Mouse (Mus musculus) limb, embryonic 12.5 days (tissue): ENCODE results near the gene Arhgef10l. TPM values are rescaled to one million over a fixed set of nuclear protein-coding genes. Genes with fewer than 3 reads are reported as not detected.
A peak's percentile ranks its signal among the peaks of the same experiment; 100 is the strongest.

Experiments used
- ATAC-seq: fragments of 200-750 bp; cut with Nextera tagmentation; 2 replicates; pipeline ENCODE4 v1.8.0; 2017; ENCODE audit warnings: low read depth, moderate TSS enrichment; ENCODE audit not compliant: insufficient number of reproducible peaks, insufficient read depth, low FRiP score, low TSS enrichment
- H3K27ac ChIP-seq: fragments of 300-500 bp; sonication (generic); 2 replicates; pipeline ENCODE4 v1.5.1; 2016; ENCODE audit warnings: mild to moderate bottlenecking, moderate library complexity
- H3K27me3 ChIP-seq: fragments of 300-500 bp; sonication (generic); 2 replicates; pipeline ENCODE4 v1.6.1; 2016; ENCODE audit warnings: mild to moderate bottlenecking, moderate library complexity
- H3K36me3 ChIP-seq: fragments of 300-500 bp; sonication (generic); 2 replicates; pipeline ENCODE4 v1.6.1; 2016; ENCODE audit warnings: mild to moderate bottlenecking, moderate library complexity
- H3K4me1 ChIP-seq: fragments of 300-500 bp; sonication (generic); replicated peaks from 2 replicates; pipeline ENCODE4 v1.6.1; 2016
- H3K4me2 ChIP-seq: fragments of 300-500 bp; sonication (generic); 2 replicates; pipeline ENCODE4 v1.6.1; 2016; ENCODE audit warnings: mild to moderate bottlenecking, moderate library complexity
- H3K4me3 ChIP-seq: fragments of 300-500 bp; sonication (generic); replicated peaks from 2 replicates; pipeline ENCODE4 v1.5.1; 2016; ENCODE audit warnings: mild to moderate bottlenecking
- H3K9ac ChIP-seq: fragments of 300-500 bp; sonication (generic); replicated peaks from 2 replicates; pipeline ENCODE4 v1.6.1; 2016; ENCODE audit warnings: mild to moderate bottlenecking, moderate library complexity
- H3K9me3 ChIP-seq: fragments of 300-500 bp; sonication (generic); 2 replicates; pipeline ENCODE4 v1.6.1; 2016; ENCODE audit warnings: mild to moderate bottlenecking, moderate library complexity
- WGBS: fragments of 180-500 bp; shearing (Covaris S2); methylation state at CpG from one replicate; pipeline ENCODE4 v1.1.7; 2016; 5-methylcytosine and 5-hydroxymethylcytosine counted together
- polyA plus RNA-seq: library from polyadenylated mRNA; unstranded; fragments of >200 nt; fragmentation: Nextera tagmentation; extraction: Ambion mirVana; gene quantifications from 2 replicates; pipeline ENCODE4 v1.2.1, GENCODE M21; 2016

The Arhgef10l gene
- polyA plus RNA-seq, 1 experiment from 2014 or later, result 20.0 TPM

DNA sequence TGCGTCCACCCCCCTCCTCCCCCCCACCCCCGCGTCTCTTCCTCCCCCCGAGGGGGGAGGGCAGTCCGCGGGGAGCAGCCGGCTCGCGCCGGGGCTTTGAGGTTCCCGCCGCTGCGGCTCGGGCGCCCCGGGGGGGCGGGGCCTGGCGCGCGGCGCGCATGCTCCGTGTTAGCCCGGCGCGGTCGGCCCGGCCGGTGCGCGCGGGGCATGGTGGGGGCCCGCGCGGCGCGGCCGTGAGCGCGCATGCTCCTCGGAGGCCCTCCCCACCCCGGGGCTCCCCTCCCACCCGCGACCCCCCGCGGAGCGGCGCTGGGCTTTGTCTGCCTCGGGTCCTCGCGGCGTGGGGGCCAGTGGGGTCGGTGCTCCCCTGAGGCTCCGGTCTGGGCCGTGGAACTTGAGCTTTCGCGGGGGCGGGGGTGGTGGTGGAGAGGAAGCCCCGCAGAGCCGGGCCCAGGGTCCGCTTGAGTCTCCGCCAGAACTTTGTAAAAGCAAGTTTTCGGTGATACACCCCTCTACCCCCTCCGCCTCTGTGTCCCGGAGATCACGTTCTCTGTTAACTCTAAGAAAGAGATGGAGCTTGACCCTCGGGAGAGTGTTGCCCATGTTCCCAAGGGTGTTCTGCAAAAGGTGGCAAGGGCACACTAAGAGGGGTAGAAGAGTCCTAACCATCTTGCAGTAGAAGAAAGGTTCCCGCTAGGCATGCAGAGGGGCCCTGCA is 37.0 kb upstream of the Arhgef10l start:
- WGBS, result 1% methylated on average over 29 of the region's 68 CpGs
- Histone ChIP-seq H3K27ac (peak overlapping the region; percentile 100), H3K4me3 (peak overlapping the region; percentile 95), H3K36me3 (peaks cover 39% of the 10 kb centered on the region), H3K4me1 (peaks cover 56% of the 10 kb centered on the region), H3K4me2 (peak overlapping the region; percentile 89), H3K9me3 (no peaks in the 10 kb centered on the region), H3K27me3 (peaks cover 5% of the 10 kb centered on the region), H3K9ac (peak overlapping the region; percentile 99)
- peak; percentile 58; the same call in 1 of the 2 replicates for ATAC-seq

DNA sequence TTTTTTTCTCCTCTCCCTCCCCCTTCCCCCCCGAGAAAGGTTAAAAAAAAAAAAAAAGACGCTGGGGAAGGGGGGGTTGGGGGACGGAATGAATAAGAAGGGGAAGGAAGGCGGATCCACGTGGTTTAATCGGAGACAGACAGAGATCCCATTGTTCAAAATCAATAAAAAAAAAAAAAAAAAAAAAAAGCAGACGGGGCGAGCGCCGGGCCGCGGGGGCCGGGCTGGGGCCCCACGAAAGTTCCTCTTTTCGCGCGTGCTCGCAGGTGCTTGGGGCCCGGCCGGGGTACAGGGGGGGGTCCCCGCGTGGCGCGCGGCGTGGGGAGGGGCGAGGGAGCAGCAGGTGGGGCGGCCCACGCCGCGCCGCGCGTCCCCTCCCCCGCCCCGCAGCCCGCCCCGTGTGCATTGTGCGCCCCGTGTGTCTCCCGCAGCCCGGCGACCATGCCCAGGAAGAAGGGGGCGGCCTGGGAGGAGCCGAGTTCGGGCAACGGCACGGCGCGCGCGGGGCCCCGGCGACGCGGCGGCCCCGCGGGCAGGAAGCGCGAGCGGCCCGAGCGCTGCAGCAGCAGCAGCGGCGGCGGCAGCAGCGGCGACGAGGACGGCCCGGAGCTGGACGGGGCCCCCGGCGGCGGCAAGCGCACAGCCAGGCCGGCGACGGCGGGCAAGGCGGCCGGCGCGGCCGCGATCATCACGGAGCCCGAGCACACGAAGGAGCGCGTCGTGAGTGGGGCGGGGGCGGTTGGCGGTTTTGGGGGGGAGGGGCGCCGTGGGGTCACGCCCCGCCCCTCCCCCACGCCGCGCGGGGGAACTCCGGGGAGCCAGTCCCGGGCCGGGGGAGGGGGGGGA is 36.1 kb upstream of the Arhgef10l start:
- ATAC-seq, result no peak; the same call in 1 of the 2 replicates
- peaks cover 5% of the 10 kb centered on the region for H3K27me3 ChIP-seq
- peak overlapping the region; percentile 99 for H3K9ac ChIP-seq
- H3K4me1 ChIP-seq, result peaks cover 51% of the 10 kb centered on the region
- peak overlapping the region; percentile 89 for H3K4me2 ChIP-seq
- H3K4me3 ChIP-seq, result peak overlapping the region; percentile 95
- H3K27ac ChIP-seq, result peak overlapping the region; percentile 100
- WGBS, result under 1% methylated on average over 62 of the region's 107 CpGs
- H3K36me3 ChIP-seq, result peaks cover 31% of the 10 kb centered on the region
- no peaks in the 10 kb centered on the region for H3K9me3 ChIP-seq

DNA sequence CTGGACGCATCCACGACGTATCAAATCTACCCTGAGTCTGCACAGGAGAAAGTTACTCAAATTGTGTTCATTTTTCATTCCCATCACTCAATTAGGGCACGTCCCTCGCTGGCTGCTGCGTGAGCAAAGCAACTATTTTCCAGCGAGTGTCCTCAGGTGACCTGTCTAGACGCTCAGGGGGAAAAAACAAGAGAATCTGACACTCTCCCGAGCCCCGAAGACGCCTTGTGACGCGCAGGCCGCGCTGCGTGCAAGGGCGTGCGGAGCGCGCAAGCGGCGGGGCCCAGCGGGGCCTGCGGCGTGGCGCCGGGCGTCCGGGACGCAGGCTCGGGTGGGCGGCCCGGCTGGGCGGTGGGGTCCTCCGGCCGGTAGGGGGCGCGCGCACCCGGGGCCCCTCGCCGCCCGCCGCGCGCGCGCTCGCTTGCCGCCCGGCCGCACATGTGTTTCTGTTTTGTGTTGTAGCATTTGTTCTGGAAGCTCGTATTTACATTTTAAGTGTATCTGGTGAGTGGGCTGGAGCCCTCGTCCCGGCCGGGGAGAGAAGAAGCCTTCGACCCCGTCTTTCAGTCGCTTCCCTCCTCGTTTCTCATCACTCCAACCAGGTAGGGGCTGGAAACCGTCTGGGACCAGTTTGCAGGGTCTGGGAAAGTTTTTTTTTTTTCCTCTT is 35.4 kb upstream of the Arhgef10l start:
- Histone ChIP-seq H3K4me1 (peaks cover 46% of the 10 kb centered on the region), H3K4me2 (peak overlapping the region; percentile 89), H3K27me3 (peaks cover 5% of the 10 kb centered on the region), H3K9ac (peak overlapping the region; percentile 99), H3K9me3 (no peaks in the 10 kb centered on the region), H3K36me3 (peaks cover 23% of the 10 kb centered on the region), H3K4me3 (peak overlapping the region; percentile 95), H3K27ac (peak overlapping the region; percentile 100)
- ATAC-seq, result peak; percentile 64; the same call in 1 of the 2 replicates
- under 1% methylated on average over 60 of the region's 61 CpGs for WGBS

DNA sequence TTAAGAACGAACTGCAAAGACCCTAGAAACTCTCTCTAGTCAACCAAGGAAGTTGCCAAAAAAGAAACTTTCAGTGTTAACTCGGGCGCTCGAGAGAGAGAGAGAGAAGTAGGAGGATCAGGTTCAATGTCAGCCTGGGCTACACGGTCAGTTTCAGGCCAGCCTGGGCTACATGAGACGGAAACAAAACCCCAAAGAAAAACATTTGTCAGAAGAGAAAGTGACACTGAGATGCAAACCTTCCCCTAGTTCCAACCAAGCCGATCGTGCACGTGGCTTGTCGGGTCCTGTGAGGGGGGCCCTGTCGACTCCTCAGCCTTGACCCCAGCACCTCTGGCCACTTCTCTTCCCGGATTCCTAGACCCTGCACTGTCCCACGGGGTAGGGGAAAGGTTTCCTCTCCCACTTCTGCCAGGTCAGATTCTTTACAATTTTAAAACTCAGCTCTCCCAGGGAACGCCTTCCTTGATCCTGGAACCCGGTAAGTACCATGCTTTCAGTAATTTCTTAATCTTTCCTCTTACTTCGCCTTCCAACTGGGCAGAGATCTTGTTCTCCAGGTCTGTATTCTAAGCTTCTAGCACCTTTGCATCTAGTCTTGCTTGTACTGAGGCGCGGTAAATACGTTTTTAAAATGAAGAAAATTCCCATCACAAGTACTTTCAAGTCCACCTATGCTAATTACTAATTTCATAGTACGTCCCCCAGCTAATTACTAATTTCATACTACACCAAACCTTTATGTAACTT is 34.6 kb upstream of the Arhgef10l start, which contains the start of gene Rcc2:
Gene Rcc2, plus strand, starts transcription at position 273 of the 750 bp plus-strand sequence.
- peaks cover 38% of the 10 kb centered on the region for H3K4me1 ChIP-seq
- 6% methylated on average over 20 of the region's 20 CpGs for whole genome bisulfite sequencing
- H3K9ac ChIP-seq, result peak within 1 kb of the TSS; percentile 99
- H3K4me2 ChIP-seq, result peak within 1 kb of the TSS; percentile 89
- no peak for ATAC-seq
- H3K9me3 ChIP-seq, result no peaks in the 10 kb centered on the region
- peaks cover 16% of the 10 kb centered on the region for H3K36me3 ChIP-seq
- H3K27ac ChIP-seq, result peak within 1 kb of the TSS; percentile 100
- H3K27me3 ChIP-seq, result peaks cover 5% of the 10 kb centered on the region
- H3K4me3 ChIP-seq, result peak within 1 kb of the TSS; percentile 95

DNA sequence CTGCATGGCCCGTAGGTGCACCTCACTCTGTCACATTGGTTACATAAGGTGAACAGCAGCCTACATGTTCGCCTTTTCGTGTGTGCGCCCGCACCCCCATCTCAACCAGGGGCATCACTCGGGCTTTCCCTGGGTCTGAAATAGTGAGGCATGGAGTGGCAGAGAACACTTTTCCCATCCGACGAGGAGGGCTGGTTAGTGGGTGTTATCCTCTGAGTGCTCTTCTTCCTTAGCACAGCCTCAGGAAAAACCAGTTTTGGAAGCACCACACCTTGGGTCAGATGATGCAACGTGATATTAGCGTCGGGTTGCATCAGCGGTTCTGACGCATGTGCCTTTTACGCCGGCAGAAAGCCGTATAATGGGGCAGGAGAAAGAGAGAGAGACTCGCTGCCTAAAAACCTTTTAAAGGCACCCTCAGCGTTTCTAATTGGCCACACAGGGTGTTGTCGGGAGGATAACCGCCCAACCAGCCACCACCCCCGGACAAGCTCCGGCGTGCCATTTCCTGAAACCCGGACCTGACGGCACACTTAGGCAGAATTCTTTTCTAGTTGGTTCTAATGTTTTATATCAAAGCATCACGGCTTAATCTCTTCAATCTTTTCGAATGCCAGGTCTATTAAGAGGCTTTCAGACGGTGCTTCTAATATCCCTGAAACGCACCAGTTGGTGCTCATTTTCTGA is 33.8 kb upstream of the Arhgef10l start:
- Histone ChIP-seq H3K36me3 (peaks cover 7% of the 10 kb centered on the region), H3K4me1 (peaks cover 30% of the 10 kb centered on the region), H3K9me3 (no peaks in the 10 kb centered on the region), H3K27me3 (peaks cover 5% of the 10 kb centered on the region), H3K9ac (peak overlapping the region; percentile 31; the same call in 1 of the 2 replicates), H3K4me2 (peak overlapping the region; percentile 89), H3K27ac (peak overlapping the region; percentile 45; the same call in 1 of the 2 replicates), H3K4me3 (peak overlapping the region; percentile 95)
- no peak for ATAC-seq
- WGBS, result 5% methylated on average over 29 of the region's 29 CpGs

DNA sequence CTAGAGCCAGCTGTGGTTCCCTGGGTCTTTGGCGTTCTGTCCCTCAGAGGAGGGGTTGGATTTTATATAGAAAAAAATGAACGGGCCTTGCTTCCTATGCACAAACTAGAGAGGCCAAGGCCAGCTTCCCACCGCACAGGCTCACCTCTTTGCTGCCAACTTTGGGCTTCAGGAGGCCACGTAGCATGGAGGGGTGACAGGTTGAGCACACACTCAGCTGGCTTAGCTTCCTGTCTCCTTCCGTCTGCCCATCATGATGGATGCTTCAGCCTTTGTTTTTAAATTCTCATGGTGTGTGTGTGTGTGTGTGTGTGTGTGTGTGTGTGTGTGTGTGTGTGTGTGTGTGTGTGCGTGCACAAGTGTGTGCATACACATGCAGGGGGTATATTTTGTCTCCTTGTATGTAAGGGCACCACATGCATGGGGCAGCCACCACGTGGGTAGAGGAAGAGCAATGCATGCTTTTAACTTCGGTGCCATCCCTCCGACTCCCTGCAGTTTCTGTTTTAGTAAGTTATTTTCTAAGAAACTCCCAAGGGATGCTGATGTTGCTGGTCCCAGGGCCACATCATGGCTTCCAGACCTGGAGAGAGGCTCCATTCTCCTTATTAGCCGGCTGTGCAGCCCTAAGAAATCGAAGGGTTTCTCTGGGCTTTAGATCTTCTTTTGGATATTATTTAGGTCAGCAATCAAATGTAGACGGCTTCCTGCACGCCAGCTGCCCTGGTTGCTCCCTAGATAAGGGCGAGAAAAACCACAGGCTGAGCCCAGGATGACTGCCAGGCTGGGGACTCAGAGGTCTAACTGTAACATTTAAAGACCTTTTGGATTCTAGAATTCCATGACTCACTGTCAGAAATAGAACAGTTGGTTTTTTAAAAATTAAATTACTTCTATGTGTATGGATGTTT is 30.1 kb upstream of the Arhgef10l start:
- Histone ChIP-seq H3K27me3 (peaks cover 5% of the 10 kb centered on the region), H3K4me2 (no peak overlapping the region), H3K4me1 (peaks cover 18% of the 10 kb centered on the region), H3K4me3 (no peak overlapping the region), H3K9me3 (no peaks in the 10 kb centered on the region), H3K9ac (no peak overlapping the region), H3K36me3 (no peaks in the 10 kb centered on the region), H3K27ac (no peak overlapping the region)
- 77% methylated on average over 13 of the region's 14 CpGs for WGBS
- ATAC-seq, result no peak

DNA sequence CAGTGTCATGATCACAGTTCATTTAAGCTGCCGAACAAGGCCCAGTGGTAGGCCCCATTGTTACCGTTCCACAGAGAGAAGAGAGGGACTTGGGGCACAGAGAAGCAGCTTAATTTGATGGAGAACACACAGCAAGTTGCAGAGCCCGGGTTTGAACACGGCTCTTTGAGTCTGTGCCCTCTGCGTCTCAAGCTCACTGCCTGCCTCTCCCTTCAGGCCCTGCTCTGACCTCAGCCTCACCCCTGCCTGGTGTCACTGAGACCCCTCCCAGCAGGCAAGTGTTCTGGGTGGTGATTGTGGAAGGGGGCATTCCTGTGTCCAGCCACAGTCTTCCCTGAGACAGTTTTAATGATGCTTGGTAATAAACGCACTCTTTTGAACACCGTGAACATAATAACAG is 29.3 kb upstream of the Arhgef10l start:
- peaks cover 12% of the 10 kb centered on the region for H3K4me1 ChIP-seq
- H3K9me3 ChIP-seq, result no peaks in the 10 kb centered on the region
- H3K4me2 ChIP-seq, result no peak overlapping the region
- no peak overlapping the region for H3K9ac ChIP-seq
- WGBS, result 66% methylated on average over 7 of the region's 7 CpGs
- H3K27me3 ChIP-seq, result peaks cover 5% of the 10 kb centered on the region
- H3K36me3 ChIP-seq, result no peaks in the 10 kb centered on the region
- no peak overlapping the region for H3K27ac ChIP-seq
- no peak overlapping the region for H3K4me3 ChIP-seq
- ATAC-seq, result no peak

DNA sequence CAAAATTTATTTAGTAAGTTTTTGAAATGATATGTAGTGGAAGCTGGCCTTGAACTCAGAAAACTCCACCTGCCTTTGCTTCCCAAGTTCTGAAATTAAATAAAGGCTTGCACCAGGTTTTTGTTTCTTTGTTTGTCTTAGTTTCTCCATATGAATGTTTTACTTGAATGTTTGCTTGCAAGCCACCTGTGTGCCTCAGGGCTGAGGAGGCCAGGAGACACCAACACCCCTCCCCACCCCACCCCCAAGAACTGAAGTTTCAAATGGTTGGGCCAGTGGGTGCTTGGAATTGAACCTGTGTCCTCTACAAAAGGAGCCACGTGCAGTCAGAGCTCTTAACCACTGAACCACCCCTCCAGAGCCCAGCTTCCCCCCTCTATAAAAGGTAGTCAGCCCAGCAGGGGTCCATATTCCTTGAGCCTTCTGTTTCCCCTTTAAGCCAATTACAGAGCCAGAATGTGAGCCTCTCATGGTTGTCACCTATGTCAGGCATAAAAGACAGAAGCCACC is 28.8 kb upstream of the Arhgef10l start:
- Histone ChIP-seq H3K9ac (no peak overlapping the region), H3K27me3 (peaks cover 5% of the 10 kb centered on the region), H3K9me3 (no peaks in the 10 kb centered on the region), H3K4me3 (no peak overlapping the region), H3K36me3 (no peaks in the 10 kb centered on the region), H3K4me2 (no peak overlapping the region), H3K27ac (no peak overlapping the region), H3K4me1 (peaks cover 9% of the 10 kb centered on the region)
- no peak for ATAC-seq
- WGBS, result 30% methylated on average over 1 of the region's 1 CpGs

DNA sequence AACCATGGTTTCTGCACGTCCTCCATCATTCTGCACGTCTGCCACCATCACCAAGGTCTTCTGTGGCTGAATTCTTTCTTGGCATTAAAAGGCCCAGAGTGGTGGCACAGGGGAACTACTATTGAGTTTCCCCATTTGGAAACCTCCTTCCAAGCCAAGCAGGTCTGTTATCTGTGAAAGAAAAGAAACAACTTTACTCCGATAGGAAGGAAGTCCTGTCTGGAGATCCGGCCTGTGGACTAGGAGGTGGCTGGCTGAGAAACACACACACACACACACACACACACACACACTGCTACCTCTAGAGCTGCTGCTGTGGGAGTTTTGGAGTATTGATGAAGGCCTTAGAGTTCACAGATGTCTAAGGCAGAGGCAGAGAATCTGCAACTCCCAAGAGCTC is 27.7 kb upstream of the Arhgef10l start:
- Histone ChIP-seq H3K27ac (no peak overlapping the region), H3K4me1 (peaks cover 4% of the 10 kb centered on the region; the same call in 1 of the 2 replicates), H3K9me3 (no peaks in the 10 kb centered on the region), H3K36me3 (no peaks in the 10 kb centered on the region), H3K4me2 (no peak overlapping the region), H3K27me3 (peaks cover under 1% of the 10 kb centered on the region; the same call in 1 of the 2 replicates), H3K4me3 (no peak overlapping the region), H3K9ac (no peak overlapping the region)
- 87% methylated on average over 4 of the region's 4 CpGs for WGBS
- ATAC-seq, result no peak
